Mouse (Mus musculus): ENCODE measurements around the gene Mlc1. TPM values are rescaled to one million over a fixed set of nuclear protein-coding genes. Genes with fewer than 3 reads are reported as not detected.

Gene Mlc1
- not detected for total RNA-seq (2023)

GRCm38 (mm10) chr15:88978281-88979137, at the start of gene Mlc1:
Gene Mlc1 (minus strand): TSS chr15:88979007.

GRCm38 (mm10) chr15:88982534-88983079, 3.8 kb upstream of the Mlc1 start, which contains the start of gene Mov10l1:
Gene Mov10l1 (plus strand): TSS chr15:88982909.

GRCm38 (mm10) chr15:88954368-88955072, 24.3 kb downstream of the Mlc1 start, which contains the start of gene Ttll8:
Gene Ttll8 (minus strand): TSS chr15:88954418.

Other genes with a start within 250 kb of the Mlc1 start
- 100 to 1,000 TPM; 123 TPM for gene Brd1, start 244.8 kb downstream of the Mlc1 start, total RNA-seq (2023)
- 10 to 100 TPM; 35.5 to 36.1 TPM for gene Zbed4, start 227.3 kb downstream of the Mlc1 start, total RNA-seq (2023)
- 10 to 100 TPM; 20.1 to 30.7 TPM for gene Alg12, start 159.7 kb downstream of the Mlc1 start, total RNA-seq (2023)
- gene Creld2, start 159.4 kb downstream of the Mlc1 start, total RNA-seq (2023), result 10 to 100 TPM; 38.2 to 40.5 TPM
- 10 to 100 TPM; 73.9 to 94.1 TPM for gene Pim3, start 116.8 kb downstream of the Mlc1 start, total RNA-seq (2023)
- gene Ttll8, start 24.6 kb downstream of the Mlc1 start, total RNA-seq (2023), result not detected
- not detected for gene Mov10l1, start 3.9 kb upstream of the Mlc1 start, total RNA-seq (2023)
- gene Panx2, start 80.7 kb upstream of the Mlc1 start, total RNA-seq (2023), result not detected
- 10 to 100 TPM; 57.3 to 67.8 TPM for gene Trabd, start 96.1 kb upstream of the Mlc1 start, total RNA-seq (2023)
- 10 to 100 TPM; 30.7 to 31.6 TPM for gene Selenoo, start 110.1 kb upstream of the Mlc1 start, total RNA-seq (2023)
- gene Tubgcp6, start 144.1 kb upstream of the Mlc1 start, total RNA-seq (2023), result 10 to 100 TPM; 56.5 to 64.7 TPM
- 100 to 1,000 TPM in 1 of 2 experiments, 10 to 100 TPM in 1; 99.3 to 101 TPM for gene Hdac10, start 149.7 kb upstream of the Mlc1 start, total RNA-seq (2023)
- 10 to 100 TPM; 17.9 to 21.0 TPM for gene Mapk12, start 161.7 kb upstream of the Mlc1 start, total RNA-seq (2023)
- 10 to 100 TPM; 87.0 to 90.1 TPM for gene Mapk11, start 170.6 kb upstream of the Mlc1 start, total RNA-seq (2023)
- gene Plxnb2, start 201.8 kb upstream of the Mlc1 start, total RNA-seq (2023), result 10 to 100 TPM in 1 of 2 experiments, 1 to 10 TPM in 1; 9.8 to 12.8 TPM
- gene Dennd6b, start 217.5 kb upstream of the Mlc1 start, total RNA-seq (2023), result 10 to 100 TPM; 34.3 to 37.2 TPM
- 10 to 100 TPM; 59.2 to 68.8 TPM for gene Ppp6r2, start 232.5 kb upstream of the Mlc1 start, total RNA-seq (2023)

Data from B cell, adult 67 days (primary cell).